Mouse (Mus musculus): Measurements from ENCODE around the gene Trim40.

DNA sequence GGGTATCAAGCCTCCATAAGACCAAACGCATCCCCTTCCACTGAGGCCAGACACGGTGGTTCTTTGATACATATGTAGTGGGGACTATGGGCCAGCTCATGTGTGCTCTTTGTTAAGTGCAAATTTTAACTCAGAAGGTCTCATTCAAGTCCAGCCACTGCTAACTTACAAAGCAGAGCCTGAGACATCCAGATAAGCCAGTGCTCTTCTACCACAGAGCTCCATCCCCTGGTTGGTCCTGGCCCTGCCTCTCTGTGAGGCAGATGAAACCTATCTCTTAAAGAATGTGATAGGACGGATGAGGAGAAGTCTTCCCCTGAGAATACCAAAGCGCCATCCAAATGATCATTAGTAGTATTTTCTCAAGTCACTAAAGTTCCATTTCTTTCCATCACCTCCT lies 9.5 kb upstream of the Trim40 start:
- TF ChIP-seq POLR2A (IDR thresholded peaks at IDR 0.05; ENCODE audit: insufficient read depth, low read depth, low read length), result no peak
- no peak for TF ChIP-seq CTCF (IDR thresholded peaks at IDR 0.05; ENCODE audit: insufficient read depth, low read depth, low read length)
